Mouse (Mus musculus) neutrophil, adult 5-6 weeks (primary cell): ENCODE data around the gene Kcnip4. TPM values are rescaled to one million over a fixed set of nuclear protein-coding genes. Genes with fewer than 3 reads are reported as not detected.

Experiments
- ATAC-seq: fragments of 151-379, 151-347 bp; 2 replicates; pipeline ENCODE4 v1.8.0; 2017; ENCODE audit warnings: mild to moderate bottlenecking, moderate TSS enrichment; ENCODE audit not compliant: insufficient number of reproducible peaks, poor library complexity, low FRiP score, severe bottlenecking; ENCODE audit errors: extremely low read depth
- total RNA-seq: library from RNA; stranded (forward); fragments of 200-1000 nt; gene quantifications from 2 replicates; pipeline ENCODE4 v1.2.3, GENCODE M21; 2017

The Kcnip4 gene
- not detected in 2 replicates for total RNA-seq

GRCm38 (mm10) chr5:49524394-49525241, at the start of gene Kcnip4:
TSS of gene Kcnip4 (minus strand) at chr5:49524907.
- ATAC-seq, result no peak

GRCm38 (mm10) chr5:49571876-49572275, 47.2 kb upstream of the Kcnip4 start:
- no peak for ATAC-seq

- ATAC-seq, result no peak
These were observed 39.0 kb upstream of the Kcnip4 start for GRCm38 (mm10) chr5:49563751-49564150.

DNA sequence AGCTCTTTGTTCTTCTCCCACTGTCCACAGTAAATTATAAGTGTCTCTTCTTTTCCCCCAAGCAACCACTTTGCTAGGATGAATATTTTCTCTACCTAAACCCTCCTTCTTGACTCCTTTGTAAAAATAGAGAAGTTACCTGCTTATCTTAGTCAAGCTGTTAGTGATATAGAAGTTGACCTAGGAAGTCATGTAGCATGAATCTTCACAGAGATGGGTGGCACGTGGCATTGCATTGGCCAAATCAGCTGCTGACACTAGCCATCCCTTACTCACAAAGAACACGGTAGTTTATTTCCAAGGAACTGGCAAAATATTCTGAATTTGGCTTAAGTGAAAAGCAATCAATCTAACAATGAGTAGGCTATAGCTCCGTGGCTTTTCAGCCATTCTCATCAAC, 32.7 kb upstream of the Kcnip4 start:
- ATAC-seq, result no peak

DNA sequence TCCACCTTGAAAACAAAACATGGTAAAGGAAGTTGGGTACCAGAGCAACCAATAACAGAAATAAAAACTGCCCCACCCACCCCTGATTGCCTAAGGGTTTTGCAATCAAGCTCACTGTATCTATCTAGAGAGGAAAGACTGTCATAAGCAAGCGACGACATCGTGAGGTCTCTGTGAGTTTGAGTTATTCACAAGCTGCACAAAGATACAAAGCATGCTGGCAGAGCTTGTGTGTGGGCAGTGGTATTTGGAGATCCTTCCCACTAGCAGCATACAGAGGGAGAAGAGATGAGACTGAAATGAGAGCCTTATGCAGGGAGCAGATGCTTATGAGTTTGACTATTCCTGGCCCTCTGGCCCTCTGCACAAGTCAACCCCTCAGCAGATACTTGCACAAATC, 23.2 kb upstream of the Kcnip4 start:
- no peak for ATAC-seq

GRCm38 (mm10) chr5:49529362-49529761, 4.7 kb upstream of the Kcnip4 start:
- no peak for ATAC-seq

GRCm38 (mm10) chr5:49525242-49525612, 520 bp upstream of the Kcnip4 start:
- no peak for ATAC-seq

- no peak for ATAC-seq
These were observed 712 bp downstream of the Kcnip4 start for GRCm38 (mm10) chr5:49523997-49524393.

DNA sequence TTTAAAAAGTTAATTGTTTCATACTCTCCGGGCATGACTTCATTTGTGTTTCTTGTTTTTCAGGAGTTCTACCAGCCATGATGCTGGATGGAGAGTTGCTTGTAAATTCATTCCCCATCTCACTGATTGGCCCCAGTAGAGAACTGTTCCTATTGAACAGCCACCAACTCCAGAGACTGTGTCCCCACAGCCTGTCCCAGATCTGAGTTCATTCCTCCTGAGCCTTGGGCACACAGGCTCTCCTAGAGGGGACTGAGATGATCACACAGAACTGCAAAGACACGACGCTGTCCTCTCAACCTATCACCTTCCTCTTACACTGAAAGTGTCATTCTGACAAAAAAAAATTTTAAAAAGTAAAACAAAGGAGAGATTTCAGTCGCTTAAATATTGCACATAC, 1.7 kb downstream of the Kcnip4 start:
- ATAC-seq, result no peak

GRCm38 (mm10) chr5:49498743-49499142, 26.0 kb downstream of the Kcnip4 start:
- no peak for ATAC-seq

GRCm38 (mm10) chr5:49487270-49487669, 37.4 kb downstream of the Kcnip4 start:
- no peak for ATAC-seq

GRCm38 (mm10) chr5:49470738-49471137, 54.0 kb downstream of the Kcnip4 start:
- ATAC-seq, result no peak

DNA sequence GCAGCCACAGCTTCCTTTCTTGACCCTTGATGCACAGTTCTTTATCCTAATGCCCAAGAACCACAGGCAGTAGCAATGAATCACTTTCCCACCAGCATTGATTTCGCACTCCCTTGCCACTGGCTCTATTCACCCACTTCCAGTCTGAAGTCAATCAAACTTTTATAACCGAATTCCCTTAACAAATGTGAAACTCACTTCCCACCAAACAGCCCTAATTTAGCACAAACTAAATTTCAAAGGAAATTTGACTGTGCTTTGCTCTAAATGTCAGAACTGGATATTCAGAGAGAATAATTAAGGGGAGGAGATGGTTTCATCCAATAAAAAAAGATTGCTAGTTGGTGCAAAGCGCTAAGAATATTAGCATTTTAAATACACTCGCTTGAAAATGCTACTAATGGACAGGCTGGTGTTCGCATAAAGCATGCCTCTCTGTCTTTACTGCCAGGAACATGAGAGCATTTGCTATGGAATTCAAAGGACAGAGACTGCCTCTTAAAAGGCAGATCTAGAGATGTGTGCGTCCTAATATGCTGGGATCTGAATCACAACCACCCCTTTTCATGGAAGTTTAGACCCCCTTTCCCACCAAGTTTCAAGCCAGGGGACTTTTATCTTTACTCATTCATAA, 63.9 kb downstream of the Kcnip4 start:
- no peak for ATAC-seq

GRCm38 (mm10) chr5:49453100-49453499, 71.6 kb downstream of the Kcnip4 start:
- no peak for ATAC-seq

DNA sequence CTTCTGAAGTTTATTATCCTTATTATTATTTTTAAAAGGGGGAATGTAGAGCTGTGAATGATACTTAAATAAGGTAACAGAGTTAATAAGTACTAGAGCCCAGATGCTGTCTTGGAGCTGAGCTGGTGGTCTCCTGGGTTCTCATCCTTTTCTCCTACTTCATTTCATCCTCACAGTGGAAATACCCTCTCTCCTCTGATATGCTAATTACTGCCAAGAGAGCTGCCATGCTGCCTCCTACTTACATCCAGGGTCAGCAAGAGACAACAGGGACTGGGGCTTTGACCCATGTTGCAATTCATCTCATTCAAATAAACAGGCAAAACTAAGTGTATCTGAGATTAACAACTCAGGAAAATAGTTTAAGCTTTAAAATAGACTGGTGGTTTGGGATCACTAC, 73.4 kb downstream of the Kcnip4 start:
- ATAC-seq, result no peak

DNA sequence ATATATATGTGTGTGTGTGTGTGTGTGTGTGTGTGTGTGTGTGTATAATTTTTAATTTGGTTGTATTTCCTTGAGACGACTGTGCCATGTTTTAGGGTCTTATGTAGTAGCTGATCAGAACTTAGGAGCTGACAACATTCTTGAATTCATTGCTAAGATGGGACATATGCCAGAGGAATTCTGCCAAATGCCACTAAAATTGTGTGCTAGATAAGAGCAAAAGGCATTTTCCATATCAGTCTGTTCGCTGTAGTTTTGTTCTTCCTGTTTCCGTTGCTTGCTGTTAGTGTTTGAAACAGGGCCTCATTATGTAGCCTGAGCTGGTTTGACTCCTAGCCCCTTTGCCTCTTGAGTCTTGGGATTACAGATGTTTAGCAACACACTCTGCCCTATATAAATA, 73.8 kb downstream of the Kcnip4 start:
- no peak for ATAC-seq

- ATAC-seq, result no peak
These were observed 87.5 kb downstream of the Kcnip4 start for GRCm38 (mm10) chr5:49437236-49437635.

DNA sequence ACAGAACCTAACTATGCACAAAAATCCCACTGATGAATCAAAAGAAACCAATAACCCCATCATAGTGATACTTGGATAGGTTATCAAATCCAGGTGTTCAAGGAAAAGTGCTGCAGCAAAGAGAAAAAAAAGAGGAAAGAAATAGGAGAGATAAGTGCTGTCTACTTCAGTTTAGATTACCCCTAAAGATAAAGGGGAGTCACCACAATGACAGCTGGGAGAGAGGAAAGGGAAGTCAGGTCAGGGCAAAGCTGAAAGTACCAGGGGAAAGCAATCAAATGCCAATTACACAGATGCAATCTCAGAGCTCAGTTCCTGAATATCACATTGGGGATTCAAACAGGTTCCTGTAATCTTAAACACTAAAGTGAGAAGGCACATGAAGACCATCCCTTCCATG, 97.0 kb downstream of the Kcnip4 start:
- ATAC-seq, result no peak

DNA sequence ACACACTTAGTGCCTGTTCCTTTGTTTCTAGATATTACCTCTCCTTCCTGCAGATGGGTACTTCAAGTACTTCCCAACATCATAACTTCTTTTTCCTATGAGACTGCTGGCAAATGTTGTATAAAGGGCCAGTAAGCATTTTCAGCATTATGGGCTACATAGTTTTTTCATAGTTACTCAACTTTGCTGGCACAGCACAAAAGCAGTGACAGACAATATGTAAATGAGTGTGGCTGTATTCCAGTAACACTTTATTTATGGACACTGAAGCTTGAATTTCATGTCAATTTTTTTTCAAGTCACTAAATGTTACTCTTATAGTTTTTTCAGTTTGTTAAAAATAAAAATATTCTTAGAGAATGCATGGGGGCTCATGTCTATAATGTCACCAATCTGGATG, 105.0 kb downstream of the Kcnip4 start:
- ATAC-seq, result no peak

DNA sequence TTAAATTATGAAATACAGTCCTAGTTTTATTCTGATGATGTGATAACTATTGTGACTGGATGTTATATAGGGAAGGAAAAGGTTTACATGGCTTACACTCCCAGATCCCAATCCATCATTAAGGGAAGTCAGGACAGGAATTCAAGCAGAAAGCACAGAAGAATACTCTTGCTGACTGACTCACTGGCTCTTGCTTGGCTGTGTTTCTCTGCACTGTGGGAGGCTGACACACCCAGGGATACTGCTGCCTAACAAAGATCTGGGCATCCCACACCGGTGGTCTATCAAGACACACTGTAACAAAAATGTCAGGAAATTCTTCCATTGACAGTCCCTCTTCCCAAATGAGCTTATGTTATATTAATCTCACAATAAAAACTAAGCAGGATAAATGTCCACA, 116.4 kb downstream of the Kcnip4 start:
- no peak for ATAC-seq
